Mouse (Mus musculus) frontal cortex, postnatal 14 days (tissue): ENCODE measurements around the gene Cyp2d9.
"Not testable (repeated sequence)": the region's sequence is repeated elsewhere in the genome, so short reads cannot be mapped to it uniquely, and the experiment has no call there.

Source experiments
- DNase-seq, 2 experiments: peaks; one replicate each; pipeline ENCODE4 v3.0.0; 2022; ENCODE audit warnings: low spot score in 2 of 2

The Cyp2d9 gene

GRCm38 (mm10) chr15:82450045-82450444 lies 16.8 kb downstream of the Cyp2d9 start:
- DNase-seq, result not testable (repeated sequence)

GRCm38 (mm10) chr15:82452133-82452532 lies 18.9 kb downstream of the Cyp2d9 start:
- DNase-seq, result not testable (repeated sequence)

GRCm38 (mm10) chr15:82453501-82453900 lies 20.3 kb downstream of the Cyp2d9 start:
- not testable (repeated sequence) for DNase-seq

GRCm38 (mm10) chr15:82456086-82456790 lies 23.0 kb downstream of the Cyp2d9 start:
- DNase-seq, result not testable (repeated sequence)

- DNase-seq, result no peak
These were observed 24.1 kb downstream of the Cyp2d9 start for GRCm38 (mm10) chr15:82457064-82458021.

- DNase-seq, result not testable (repeated sequence)
These were observed 26.0 kb downstream of the Cyp2d9 start for GRCm38 (mm10) chr15:82459266-82459665.

GRCm38 (mm10) chr15:82464701-82465100 lies 31.5 kb downstream of the Cyp2d9 start:
- DNase-seq, result no peak

- DNase-seq, result not testable (repeated sequence)
These were observed 61.0 kb downstream of the Cyp2d9 start for GRCm38 (mm10) chr15:82494273-82494672.
